Mouse (Mus musculus): ENCODE data around the gene Usp18. TPM values are rescaled to one million over a fixed set of nuclear protein-coding genes. Genes with fewer than 3 reads are reported as not detected.

The Usp18 gene
- total RNA-seq (2015) = 25.0 and 26.8 TPM in 2 replicates
- 14.2 and 20.7 TPM in 2 replicates for total RNA-seq (2017)

DNA sequence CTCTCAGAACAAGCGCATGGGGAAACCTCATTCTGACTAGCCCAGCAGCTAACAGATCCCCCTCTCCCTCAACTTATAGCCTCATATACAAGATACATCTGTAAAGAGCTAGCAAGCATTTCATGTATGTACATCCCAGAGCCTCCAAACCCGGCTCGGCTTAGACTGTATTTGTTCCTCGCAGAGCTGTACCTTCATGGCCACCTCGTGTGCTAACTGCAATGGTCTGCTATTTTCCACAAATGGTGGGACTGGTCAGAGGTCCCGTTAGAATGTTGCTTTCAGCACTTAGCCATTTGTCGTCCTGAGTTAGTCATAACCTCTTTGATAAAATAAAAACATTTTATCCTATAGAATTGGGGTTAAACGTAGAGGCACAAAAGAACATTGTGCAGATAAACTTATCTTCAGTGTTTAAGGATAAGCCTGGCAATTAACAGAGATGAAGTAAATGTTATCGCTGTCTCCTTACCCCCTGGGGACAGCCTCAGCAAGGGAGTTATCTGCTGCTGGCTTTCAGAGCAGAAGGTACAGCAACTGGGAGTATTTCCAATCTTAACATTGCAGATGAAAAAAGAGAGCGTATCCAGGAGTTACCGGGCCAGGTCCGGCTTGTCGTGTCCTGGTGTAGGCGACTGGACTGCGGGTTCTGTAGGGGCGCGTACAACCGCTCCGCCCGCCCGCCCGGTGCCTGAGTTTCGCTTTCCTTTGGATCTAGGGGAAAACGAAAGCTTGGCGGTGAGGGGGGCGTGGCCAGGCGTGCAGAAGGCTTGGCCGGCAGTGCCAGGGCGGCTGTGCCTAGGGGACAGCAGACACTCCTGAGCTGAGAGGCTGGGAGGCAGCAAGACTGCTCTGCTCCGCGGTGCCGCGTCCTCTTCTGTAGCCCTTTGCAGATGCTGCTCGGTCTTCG is at the start of gene Usp18:
Usp18 (plus strand) TSS at position 780 of the 910 bp plus-strand sequence.
- ATAC-seq (ENCODE audit: poor library complexity, severe bottlenecking) = peak; percentile 96

DNA sequence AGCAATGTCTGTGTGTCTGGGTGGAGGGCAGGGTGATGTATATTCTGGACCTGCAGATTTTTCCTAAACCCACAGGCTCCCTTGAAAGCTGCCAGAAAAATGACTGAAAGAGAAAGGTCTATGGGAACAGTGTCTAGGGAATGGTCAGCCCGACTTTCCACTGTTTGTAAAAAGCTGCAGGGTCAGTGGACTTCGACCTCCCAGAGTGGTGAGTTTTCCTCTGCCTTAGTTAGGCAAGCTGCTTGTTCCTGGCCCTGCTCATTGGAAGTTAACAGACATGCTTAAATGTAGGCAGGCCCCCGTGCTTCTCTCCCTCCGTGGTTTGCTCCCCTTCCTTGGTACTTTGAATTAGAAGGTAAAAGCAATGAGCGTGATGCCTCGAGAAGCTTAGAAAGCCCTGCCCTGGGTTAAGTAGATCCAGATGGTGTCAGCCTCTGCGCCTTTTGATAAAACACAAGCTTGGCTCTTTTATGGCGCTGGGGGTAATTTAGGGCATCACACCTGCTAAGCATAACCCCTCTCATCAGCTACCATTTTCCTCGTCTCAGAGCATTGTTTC is 47.8 kb upstream of the Usp18 start:
- ATAC-seq (ENCODE audit: poor library complexity, severe bottlenecking) = no peak

DNA sequence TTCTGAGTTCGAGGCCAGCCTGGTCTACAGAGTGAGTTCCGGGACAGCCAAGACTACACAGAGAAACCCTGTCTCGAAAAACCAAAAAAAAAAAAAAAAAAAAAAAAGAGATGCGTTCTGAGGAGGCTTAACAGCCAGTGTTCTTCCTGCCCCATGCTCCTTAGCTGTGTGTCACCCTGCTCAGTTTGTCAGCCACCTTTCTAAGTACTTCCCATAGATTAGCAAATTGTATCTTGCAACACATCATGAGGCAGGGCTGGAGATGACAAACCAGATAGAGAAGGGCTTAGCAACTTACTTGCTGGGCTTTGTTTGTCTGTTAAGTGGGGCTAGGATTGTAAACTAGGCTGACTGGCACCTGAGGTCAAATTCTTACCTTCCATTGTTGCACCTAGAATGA is 45.2 kb upstream of the Usp18 start:
- ATAC-seq (ENCODE audit: poor library complexity, severe bottlenecking) = peak; percentile 98

DNA sequence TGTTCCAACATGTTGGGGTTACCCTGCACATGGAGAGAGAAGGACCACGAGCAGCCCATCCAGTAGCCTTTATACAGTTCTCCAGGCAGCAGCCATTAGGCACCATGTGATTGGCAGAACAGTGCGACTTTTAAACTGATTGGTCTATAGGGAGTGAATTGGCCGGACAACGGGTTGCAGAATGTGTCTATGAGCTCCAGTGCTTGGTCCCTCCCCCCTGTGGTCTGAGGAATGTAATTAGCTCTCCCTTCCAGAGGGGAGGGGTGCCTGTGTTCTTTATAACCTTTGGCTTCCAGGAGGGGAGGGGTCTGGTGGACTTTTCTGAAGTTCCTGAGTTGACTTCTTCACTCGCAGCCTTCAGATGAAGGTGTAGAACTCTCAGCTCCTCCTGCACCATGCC is 43.7 kb upstream of the Usp18 start:
- ATAC-seq (ENCODE audit: poor library complexity, severe bottlenecking) = no peak

DNA sequence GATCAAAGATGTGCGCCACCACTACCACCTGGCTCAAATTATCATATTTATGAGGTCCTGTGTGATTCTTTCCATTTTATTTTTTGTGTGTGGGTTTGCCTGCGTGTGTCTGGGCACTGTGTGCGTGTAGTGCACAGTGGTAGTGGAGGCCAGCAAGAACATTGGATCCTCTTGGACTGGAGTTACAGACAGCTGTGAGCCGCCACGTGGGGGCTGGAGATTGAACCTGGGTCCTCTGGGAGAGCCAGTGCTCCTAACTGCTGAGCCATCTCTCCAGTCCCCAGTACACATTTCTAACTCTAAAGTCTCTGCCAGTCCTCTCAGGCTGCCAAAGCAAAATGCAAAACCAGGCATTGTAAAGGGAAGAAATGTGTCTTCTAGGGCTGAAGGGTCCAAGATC is 39.2 kb upstream of the Usp18 start:
- ATAC-seq (ENCODE audit: poor library complexity, severe bottlenecking) = no peak

DNA sequence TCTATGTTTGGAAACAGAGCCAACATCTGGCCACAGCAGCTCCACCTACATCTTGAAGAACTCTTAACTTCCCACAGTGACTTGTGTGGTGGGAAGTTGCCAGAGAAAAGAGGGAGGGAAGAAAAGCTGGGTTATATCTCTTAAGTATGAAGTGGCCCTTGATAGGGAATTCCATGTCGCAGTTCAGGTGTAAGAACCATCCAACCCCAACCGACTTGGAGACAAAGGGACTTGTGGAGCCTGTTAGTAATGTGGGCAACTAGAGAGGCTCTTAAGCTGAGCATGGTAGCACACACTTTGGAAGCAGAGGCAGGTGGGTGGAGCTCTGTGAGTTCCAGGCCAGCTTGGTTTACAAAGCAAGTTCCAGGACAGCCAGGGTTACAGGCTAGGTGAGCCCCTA is 36.1 kb upstream of the Usp18 start:
- ATAC-seq (ENCODE audit: poor library complexity, severe bottlenecking) = no peak

DNA sequence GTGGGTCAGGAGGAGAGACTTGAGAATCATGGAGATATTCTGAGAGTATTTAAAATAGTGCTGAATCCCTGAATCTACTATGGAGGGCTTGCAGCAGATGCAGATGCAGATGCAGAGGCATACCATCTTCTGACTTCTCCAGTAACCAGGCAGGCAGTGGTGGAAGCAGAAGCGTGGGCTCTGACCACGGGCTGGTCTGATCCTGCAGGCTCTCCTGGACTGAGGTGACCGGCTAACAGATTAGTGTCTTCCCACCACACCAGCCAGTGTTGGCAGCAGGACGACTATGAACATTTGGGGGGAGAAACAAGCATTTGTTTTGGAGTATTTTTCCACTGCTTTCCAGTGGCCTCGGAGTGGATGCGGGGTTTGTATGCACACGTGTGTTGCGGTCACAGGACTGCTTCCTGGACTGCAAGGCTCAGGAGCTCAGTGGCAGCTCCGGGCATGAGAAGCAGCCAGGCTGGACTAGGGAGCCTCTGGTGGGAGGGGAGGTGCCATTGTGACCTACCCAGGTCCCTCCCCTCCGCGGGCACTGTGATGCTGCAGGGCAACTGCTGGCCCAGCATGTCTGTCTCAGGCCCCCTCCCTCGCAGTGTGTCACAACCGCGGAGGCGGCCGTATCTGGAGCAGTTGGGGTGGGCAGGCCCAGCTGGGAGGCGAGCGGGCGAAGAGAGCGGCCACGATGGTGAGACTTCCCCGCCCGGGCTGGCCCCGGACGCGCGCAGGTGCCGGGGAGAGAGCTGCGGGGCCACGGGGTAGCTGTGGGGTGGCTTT is 35.4 kb upstream of the Usp18 start, which contains the start of gene Tuba8:
Tuba8 (plus strand) TSS at position 548 of the 777 bp plus-strand sequence.
- peak; percentile 79 for ATAC-seq (ENCODE audit: poor library complexity, severe bottlenecking)

DNA sequence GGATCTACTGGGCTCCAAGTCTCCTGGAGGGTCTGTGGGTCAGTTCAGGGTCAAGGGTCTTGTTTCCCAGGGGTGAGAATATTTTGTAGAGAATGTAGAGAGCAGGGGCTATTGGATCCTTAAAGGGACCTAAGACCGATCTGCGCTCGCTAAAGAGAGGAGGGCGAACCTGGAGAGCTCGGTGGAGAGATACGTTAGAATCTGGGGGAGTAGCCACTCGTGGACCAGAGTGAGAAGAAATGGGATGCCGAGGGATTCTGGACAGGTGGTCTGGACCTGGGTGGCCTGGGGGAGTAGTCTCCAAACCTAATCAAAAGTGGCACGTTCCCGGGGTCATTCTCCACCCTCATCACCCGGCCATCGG is 34.8 kb upstream of the Usp18 start:
- ATAC-seq (ENCODE audit: poor library complexity, severe bottlenecking) = no peak

DNA sequence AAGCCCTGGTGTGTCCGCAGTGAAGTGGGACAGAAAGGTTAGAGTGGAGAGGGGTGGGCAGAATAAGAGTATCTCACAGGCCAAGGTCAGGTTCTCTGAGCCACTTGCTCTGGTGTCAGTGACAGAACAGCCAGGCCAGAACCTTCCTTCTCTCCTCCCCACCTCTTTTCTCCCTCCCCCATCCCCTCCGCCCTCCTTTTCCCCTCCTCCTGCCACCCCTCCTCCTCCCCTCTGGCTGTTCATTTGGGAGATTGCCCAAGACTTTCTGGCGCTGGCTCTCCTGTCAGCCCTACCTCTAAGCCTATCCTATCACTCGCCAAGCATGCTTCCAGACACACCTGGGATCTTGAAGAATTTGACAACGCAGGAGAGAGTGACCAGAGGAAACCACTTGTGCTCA is 34.0 kb upstream of the Usp18 start:
- no peak for ATAC-seq (ENCODE audit: poor library complexity, severe bottlenecking)

DNA sequence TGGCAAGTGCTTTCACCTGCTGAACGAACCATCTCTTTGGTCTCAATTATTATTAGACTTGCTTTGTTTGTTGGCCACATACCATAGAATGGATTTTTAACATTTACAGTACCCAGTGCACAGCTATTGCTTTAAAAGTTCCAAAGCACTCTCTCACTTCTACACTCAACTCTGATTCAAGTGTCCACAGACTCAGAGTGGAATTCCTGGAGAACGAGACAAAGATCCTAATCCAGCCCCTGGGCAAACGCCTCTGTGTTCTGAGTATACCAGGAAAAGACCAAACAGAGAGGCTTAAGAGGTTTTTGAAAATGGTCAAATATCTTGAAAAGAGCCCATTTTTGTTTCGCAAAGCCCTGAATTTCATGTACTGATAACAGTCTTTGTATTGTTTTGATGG is 32.7 kb upstream of the Usp18 start:
- no peak for ATAC-seq (ENCODE audit: poor library complexity, severe bottlenecking)

DNA sequence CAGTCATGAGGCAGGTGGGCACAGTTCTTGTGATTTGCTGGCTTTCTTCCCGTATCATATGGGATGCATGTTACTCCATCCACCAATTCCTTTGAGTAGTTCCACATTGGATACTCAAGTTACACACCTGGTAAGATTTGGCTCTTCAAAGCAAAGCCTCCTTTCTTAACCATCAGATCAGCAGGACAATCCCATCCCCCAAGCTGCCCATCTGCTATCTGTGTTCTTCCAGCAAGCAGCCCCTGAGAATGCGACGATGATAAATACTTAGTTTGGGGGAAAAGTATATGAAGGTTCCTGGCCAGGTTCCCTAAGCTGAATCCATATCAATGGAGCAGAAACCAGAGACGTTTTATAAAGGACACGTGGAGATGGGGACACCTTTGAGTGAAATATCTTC is 31.5 kb upstream of the Usp18 start:
- no peak for ATAC-seq (ENCODE audit: poor library complexity, severe bottlenecking)

DNA sequence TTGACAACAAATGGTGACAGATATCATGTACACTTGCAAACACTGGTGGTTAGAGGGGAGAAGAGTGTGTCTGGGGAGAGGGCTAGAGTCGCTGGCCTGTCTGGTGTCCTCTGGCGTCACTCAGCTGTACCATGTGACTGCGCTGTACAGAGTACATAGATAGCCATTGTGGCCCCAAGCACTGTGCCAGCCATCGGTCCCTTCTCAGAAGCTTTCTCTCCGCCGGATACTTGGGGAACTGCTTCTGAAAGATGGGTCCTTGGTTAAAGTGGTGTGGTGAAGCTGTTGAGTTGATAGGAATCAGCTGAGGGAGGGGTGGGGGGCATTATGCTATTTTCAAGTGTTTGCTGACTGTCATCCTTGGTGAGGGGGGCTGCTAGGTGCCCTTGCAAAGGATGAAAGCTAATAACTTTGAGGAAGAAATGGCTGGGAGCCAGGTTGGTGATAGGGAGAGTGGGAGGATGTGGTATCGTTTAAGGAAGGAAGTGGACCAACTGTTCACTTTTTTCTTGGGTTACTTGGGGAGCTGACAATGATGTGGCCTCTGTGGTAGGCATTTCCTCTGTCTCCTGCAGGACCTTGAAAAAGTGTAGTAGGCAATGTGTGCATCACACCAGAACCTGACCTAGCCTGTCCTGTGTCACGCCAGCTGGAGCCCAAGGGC is 30.9 kb upstream of the Usp18 start:
- peak; percentile 64 for ATAC-seq (ENCODE audit: poor library complexity, severe bottlenecking)

DNA sequence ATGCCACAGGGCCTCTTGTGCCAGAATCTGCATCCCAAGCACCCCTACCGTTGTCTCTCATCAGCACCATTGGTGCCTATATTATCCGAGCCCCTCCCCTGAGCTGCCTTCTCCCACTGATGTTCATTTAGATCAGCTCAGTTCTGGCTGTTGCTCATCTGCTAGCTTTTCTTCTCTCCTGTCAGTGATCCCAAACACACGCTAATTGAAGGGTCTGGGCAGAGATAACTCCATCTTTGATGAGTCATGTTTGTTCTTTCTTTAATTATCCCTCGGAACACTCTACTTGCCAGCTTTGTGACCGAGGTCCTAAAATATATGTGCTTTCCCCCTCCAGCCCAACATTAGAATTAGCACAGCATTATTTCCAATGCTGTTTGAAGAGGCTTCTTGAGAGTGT is 30.4 kb upstream of the Usp18 start:
- no peak for ATAC-seq (ENCODE audit: poor library complexity, severe bottlenecking)

DNA sequence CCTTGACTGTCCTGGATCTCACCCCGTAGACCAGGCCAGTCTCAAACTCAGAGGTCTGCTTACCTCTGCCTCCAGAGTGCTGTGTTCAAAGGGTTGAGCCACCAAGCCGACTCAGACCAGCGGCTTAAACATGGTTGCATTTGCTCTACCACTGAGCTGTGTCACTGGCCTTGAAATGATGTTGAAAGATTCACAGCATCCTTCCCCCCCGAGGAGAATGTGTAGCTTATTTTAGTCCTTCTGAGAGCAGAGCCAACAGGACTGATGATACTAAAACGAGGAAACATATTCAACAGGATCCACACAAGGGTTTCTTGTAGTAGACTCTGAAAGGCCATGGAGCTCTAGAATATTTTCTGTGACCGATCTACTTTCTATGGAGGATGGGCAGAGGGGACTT is 29.8 kb upstream of the Usp18 start:
- no peak for ATAC-seq (ENCODE audit: poor library complexity, severe bottlenecking)

DNA sequence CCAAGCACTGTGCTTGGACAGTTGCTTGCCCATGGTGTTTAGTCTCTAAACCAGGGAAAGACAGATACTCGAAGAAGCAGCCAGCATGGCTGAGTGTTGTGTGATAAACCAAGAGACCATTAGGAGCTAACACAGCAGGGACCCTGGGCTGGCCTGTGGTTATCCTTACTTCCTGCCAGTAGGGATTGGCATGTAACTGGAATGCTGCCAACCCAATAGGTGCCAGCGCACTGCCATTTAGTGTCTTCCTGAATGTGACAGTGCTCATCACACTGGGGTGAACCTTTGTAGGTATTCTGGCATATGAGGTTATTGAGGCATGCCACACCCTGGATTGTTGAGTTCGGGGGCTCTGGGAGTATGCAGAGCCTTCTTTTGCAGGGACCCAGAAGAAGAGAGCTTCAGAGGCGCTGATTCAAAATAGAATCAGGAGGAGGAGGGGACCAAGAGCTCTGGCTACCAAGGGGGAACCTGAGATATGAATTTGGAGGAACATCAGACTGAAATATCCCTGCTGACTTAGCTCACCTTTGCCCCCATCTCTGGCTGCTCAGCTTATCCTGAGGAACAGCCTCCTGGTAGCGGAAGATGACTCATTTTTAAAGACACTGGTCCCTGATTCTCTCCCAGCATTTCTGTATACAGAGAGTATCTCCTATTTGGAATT is 29.0 kb upstream of the Usp18 start:
- no peak for ATAC-seq (ENCODE audit: poor library complexity, severe bottlenecking)

DNA sequence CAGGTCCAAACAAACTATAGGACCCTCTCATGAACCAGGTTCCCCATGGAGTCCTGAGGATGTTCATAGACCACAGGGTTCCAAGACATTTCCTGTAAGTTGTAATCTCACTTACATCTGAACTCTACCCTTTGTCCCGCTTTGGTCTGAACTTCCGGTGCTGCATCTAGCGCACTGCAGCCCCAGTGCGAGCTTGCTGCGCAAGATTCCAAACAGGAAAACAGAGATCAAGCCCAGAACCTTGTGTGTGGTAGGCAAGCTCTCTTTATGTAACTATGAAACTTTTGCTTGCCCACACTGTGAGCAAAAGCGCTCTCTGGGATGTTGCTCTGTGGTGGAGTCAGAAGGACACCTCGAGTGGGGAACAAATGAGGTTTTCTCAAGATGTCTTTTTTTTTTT is 27.7 kb upstream of the Usp18 start:
- ATAC-seq (ENCODE audit: poor library complexity, severe bottlenecking) = peak; percentile 8

DNA sequence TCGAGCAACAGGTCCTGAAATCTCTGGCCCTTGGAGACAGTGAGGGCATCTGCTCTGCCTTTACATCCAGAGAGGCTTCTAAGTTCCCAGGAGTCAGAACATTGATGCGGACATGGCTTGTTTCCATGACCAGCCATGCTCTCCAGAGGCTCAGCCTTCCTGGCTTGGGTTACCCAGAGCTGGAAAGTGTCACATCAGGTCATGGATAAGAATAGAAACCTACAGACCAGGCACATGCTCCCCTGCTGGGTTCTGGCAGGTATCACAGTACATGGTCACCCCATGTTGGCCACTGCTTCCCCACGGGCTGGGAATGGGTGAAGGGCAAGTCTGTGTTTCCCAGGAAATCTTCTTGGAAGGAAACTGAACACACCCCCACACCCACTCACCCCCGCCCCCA is 26.3 kb upstream of the Usp18 start:
- ATAC-seq (ENCODE audit: poor library complexity, severe bottlenecking) = no peak

DNA sequence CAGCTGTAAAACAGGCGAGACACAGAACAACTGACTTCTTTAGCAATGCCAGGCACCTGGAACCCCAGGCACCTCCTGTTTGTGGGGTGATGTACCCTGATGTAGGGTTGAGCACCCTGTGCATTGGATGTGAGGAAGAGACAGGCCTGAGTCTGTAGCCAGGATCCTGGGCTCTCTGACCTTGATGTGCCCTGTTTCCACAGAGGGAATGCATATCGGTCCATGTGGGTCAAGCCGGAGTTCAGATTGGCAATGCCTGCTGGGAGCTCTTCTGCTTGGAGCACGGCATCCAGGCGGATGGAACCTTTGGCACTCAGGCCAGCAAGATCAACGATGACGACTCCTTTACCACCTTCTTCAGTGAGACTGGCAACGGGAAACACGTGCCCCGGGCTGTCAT is 25.5 kb upstream of the Usp18 start:
- ATAC-seq (ENCODE audit: poor library complexity, severe bottlenecking) = no peak

DNA sequence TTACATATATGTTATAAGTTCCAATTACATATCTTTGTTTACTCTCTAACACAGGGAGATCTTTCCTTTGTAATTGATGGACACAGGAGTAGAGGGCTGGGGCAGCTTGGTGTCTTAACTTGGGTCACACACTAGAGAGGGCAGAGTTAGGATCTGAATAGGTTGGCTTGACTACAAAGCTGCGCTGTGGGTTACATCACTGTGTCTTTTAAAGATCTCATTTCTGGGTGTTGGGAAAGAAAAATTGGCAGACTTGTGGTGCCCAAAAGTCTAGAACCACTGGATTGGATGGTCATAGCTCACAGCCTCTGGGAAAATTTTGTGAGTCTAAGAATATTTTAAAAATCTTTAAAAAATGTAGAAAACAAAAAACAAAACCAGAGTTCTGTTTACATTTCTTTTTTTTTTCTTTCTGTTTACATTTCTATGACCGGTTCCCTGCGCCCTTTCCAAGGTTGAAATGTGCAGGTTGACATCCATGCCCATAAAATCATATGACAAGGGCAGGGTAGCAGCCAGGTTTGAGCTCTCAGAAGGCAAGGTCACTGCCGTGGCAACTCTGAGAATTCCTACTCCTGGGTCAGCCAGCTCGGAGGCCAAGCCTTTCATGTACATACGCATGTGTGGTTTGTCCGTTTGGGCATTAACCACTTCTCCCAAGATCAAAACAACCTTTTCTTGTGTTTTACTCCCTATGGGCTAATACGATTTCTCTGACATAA is 23.7 kb upstream of the Usp18 start:
- ATAC-seq (ENCODE audit: poor library complexity, severe bottlenecking) = no peak

DNA sequence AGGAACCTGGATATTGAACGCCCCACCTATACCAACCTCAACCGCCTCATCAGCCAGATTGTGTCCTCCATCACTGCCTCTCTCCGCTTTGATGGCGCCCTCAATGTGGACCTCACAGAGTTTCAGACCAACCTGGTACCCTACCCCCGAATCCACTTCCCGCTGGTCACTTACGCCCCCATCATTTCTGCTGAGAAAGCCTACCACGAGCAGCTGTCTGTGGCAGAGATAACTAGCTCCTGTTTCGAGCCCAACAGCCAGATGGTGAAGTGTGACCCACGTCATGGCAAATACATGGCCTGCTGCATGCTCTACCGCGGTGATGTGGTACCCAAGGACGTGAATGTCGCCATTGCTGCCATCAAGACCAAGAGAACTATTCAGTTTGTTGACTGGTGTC is 22.7 kb upstream of the Usp18 start:
- no peak for ATAC-seq (ENCODE audit: poor library complexity, severe bottlenecking)
